ENCODE assay signal across 23 mouse cellular contexts in the genomic region with DNA sequence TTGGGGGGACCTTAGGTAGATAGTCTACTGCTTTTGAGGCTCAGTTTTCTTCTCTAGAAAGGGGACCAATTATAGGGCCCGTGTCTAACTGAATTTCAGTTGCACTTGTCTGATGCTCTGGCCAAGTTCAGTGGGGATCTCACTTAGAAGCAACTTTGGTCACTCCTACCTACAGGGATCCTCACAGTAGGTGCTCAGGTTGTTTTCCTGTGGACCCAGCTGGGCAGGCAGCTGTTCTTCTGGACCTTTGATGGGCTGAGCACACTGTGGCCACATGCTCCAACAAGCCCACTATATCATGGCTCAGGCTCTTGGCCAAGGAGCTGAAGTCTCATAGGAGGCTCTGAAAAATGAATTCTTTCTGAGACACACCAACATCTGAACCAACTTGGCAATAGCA. TPM values are rescaled to one million over a fixed set of nuclear protein-coding genes. Genes with fewer than 3 reads are reported as not detected.
"Had no signal": no experiment of that assay in that cellular context is flagged by ENCODE, and none has a peak within 500 bp of the region (broad histone marks: within the 10 kb centered on the region; RNA-seq: fewer than 3 reads in every experiment).

No protein-coding gene starts in this region.

- H3K4me3 ChIP-seq: neural tube, embryonic 13.5 days; neural tube, embryonic 15.5 days; stomach, embryonic 15.5 days had no signal

- H3K27ac ChIP-seq: neural tube, embryonic 13.5 days; neural tube, embryonic 15.5 days; stomach, embryonic 15.5 days; stomach, postnatal 0 days had no signal

- H3K27me3 ChIP-seq: neural tube, embryonic 13.5 days; neural tube, embryonic 15.5 days; stomach, embryonic 15.5 days had no signal

- H3K4me1 ChIP-seq: neural tube, embryonic 13.5 days; neural tube, embryonic 15.5 days; stomach, embryonic 15.5 days had no signal

- DNase-seq: retina, postnatal 1 day; right cerebral cortex, adult 18-20 months; right cerebral cortex, postnatal 14 days; right cerebral cortex, postnatal 25 days; right cerebral cortex, postnatal 4 days; spleen, adult 18-20 months; thymus, adult 18-20 months; thymus, adult 2 months; thymus, postnatal 14 days; thymus, postnatal 25 days; thymus, postnatal 36 days; thymus, postnatal 4 days had no signal

- H3K4me2 ChIP-seq: neural tube, embryonic 13.5 days; neural tube, embryonic 15.5 days; stomach, embryonic 15.5 days had no signal

- H3K9ac ChIP-seq: neural tube, embryonic 13.5 days; neural tube, embryonic 15.5 days; stomach, embryonic 15.5 days had no signal

- H3K36me3 ChIP-seq: neural tube, embryonic 13.5 days; neural tube, embryonic 15.5 days; stomach, embryonic 15.5 days had no signal

- H3K9me3 ChIP-seq: neural tube, embryonic 13.5 days; neural tube, embryonic 15.5 days; stomach, embryonic 15.5 days had no signal

RNA-seq across cellular contexts. Expression of gene Igfbp3, which starts 31.1 kb away (rescaled TPM):
- total RNA-seq: neutrophil, adult 5-6 weeks had no signal

RNA-seq across cellular contexts. Expression of gene Igfbp1, which starts 47.2 kb away (rescaled TPM):
- total RNA-seq: neutrophil, adult 5-6 weeks had no signal
- polyA plus RNA-seq: neural tube, embryonic 14.5 days; spleen, adult 2 months; urinary bladder, adult 2 months had no signal

RNA-seq across cellular contexts. Expression of gene Gm11985, which starts 56.4 kb away (rescaled TPM):
- total RNA-seq: neutrophil, adult 5-6 weeks had no signal
- polyA plus RNA-seq: neural tube, embryonic 13.5 days; neural tube, embryonic 15.5 days; small intestine, adult 2 months; spleen, adult 2 months; stomach, embryonic 15.5 days; stomach, embryonic 16.5 days; stomach, postnatal 0 days; thymus, adult 2 months; thymus, postnatal 0 days; urinary bladder, adult 2 months had no signal
